In the genomic region with DNA sequence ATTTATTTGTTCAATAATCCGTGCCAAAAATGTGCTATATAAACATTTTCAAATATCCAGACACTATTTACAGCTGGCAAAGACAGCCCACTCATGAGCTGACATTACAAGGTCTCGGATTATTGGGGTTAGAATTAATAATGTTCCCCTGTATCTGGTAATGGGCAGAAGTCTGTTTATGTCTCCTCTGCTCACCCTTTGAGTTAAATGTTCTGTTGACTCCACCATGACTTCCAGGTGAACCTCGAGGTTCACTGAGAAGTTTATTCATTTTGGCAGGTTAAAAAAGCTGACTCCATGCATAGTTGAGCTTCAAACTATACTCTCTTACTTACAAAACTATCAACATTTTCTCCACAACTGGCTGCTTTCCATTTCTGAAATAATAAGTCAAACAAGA, we compare ENCODE assay signal across 13 mouse cellular contexts.
"Had no signal": no experiment of that assay in that cellular context is flagged by ENCODE, and none has a peak within 500 bp of the region (broad histone marks: within the 10 kb centered on the region; RNA-seq: fewer than 3 reads in every experiment).

No protein-coding gene starts in this region.

- H3K27ac ChIP-seq: hindbrain, embryonic 13.5 days; hindbrain, postnatal 0 days; limb, embryonic 13.5 days; liver, embryonic 15.5 days; midbrain, embryonic 13.5 days had no signal

- DNase-seq: kidney, adult 11 months; kidney, postnatal 10 days; layer of hippocampus, adult 9-11 months; layer of hippocampus, postnatal 36 days; lung, adult 2 months; right cerebral cortex, postnatal 25 days; thymus, postnatal 36 days had no signal

- H3K4me2 ChIP-seq: hindbrain, embryonic 13.5 days; limb, embryonic 13.5 days; liver, embryonic 11.5 days; liver, embryonic 15.5 days; midbrain, embryonic 13.5 days had no signal

- H3K9me3 ChIP-seq: hindbrain, embryonic 13.5 days; limb, embryonic 13.5 days; liver, embryonic 15.5 days; midbrain, embryonic 13.5 days had no signal

- H3K27me3 ChIP-seq: hindbrain, embryonic 13.5 days; limb, embryonic 13.5 days; liver, embryonic 15.5 days; midbrain, embryonic 13.5 days had no signal

- H3K36me3 ChIP-seq: hindbrain, embryonic 13.5 days; limb, embryonic 13.5 days; liver, embryonic 15.5 days; midbrain, embryonic 13.5 days had no signal

- ATAC-seq: hindbrain, postnatal 0 days; midbrain, embryonic 13.5 days had no signal

- H3K9ac ChIP-seq: hindbrain, embryonic 13.5 days; limb, embryonic 13.5 days; liver, embryonic 15.5 days; midbrain, embryonic 13.5 days had no signal

- H3K4me3 ChIP-seq: hindbrain, embryonic 13.5 days; limb, embryonic 13.5 days; liver, embryonic 15.5 days; midbrain, embryonic 13.5 days had no signal

- H3K4me1 ChIP-seq: hindbrain, embryonic 13.5 days; limb, embryonic 13.5 days; liver, embryonic 15.5 days; midbrain, embryonic 13.5 days had no signal
